Mouse (Mus musculus) right cerebral cortex, adult 18-20 months (tissue): ENCODE measurements around the gene Atg4c.

ENCODE experiments used
- DNase-seq: peaks from one replicate; pipeline ENCODE4 v3.0.0; 2022; ENCODE audit warnings: mixed read lengths

Gene Atg4c

DNA sequence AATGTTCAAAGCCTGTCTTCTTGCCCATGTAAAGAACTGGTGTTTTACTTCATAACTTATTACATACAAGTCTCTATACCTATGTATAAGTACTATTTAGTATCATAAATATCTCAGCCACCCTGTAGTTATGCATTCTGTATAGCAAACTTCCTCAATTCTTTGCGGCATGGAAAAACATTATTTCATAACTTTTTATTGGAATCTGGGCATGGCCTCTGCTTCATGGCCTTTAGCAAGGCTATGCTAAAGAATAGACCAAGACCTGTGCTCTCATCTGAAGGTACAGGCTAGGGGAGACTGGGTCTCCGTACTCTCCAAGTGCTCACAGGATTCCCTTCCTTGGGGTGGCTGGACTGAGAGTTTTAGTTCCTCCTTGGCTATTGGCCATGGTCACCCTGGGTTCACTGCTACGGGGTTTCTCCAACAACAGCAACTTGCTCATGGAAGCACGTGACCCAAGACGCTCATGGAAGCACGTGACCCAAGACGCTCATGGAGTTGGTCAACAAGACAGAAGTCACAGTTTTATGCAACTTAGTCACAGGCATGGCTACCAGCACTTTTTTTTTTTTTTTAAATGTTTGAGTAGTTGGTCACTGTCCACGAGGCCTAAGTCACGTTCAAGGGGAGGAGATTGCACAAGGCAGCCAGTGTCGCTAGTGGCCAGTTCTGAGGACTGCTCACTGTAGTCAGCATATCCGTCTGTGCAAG lies 7.2 kb upstream of the Atg4c start:
- DNase-seq: no peak

DNA sequence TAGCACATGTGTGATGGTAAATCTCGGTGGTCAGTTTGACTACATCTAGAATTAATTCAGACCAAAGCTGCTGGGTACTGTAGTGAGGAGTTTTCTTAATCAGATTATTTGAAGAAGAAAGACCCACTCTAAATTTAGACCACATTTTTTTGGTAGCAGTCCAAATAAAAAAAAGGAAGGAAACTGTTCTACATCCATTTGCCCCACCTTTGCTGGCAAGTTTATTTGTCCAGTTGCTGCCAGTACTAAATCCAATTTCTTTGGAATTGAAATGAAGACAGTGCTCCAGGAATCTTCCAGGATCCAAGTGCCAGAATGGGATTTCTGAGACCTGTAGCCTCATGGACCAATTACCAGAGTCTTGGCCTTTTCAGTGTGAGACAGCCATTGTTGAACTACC lies 1.1 kb upstream of the Atg4c start:
- DNase-seq: no peak

- no peak for DNase-seq
Measured at GRCm38 (mm10) chr4:99193214-99193613, 520 bp upstream of the Atg4c start.

GRCm38 (mm10) chr4:99194826-99195225 lies 1.1 kb downstream of the Atg4c start:
- no peak for DNase-seq

DNA sequence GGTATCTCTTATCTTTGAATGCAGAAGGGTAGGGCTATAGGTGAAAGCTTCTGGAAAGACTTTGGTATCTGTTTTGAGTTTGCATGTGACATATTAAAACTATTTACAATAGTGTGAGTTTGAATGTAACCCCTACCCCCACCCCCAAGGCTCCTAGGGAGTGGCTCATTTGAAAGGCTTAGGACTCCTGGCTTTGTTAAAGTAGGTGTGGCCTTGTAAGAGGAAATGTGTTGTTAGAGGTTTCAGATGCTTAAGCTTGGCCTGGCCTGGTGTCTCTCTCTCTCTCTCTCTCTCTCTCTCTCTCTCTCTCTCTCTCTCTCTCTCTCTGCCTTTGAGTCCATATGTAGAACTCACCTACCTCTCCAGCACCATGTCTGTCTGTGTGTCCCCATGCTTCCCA lies 5.0 kb downstream of the Atg4c start:
- DNase-seq: no peak

- no peak for DNase-seq
Measured at GRCm38 (mm10) chr4:99199757-99200251, 6.1 kb downstream of the Atg4c start.

DNA sequence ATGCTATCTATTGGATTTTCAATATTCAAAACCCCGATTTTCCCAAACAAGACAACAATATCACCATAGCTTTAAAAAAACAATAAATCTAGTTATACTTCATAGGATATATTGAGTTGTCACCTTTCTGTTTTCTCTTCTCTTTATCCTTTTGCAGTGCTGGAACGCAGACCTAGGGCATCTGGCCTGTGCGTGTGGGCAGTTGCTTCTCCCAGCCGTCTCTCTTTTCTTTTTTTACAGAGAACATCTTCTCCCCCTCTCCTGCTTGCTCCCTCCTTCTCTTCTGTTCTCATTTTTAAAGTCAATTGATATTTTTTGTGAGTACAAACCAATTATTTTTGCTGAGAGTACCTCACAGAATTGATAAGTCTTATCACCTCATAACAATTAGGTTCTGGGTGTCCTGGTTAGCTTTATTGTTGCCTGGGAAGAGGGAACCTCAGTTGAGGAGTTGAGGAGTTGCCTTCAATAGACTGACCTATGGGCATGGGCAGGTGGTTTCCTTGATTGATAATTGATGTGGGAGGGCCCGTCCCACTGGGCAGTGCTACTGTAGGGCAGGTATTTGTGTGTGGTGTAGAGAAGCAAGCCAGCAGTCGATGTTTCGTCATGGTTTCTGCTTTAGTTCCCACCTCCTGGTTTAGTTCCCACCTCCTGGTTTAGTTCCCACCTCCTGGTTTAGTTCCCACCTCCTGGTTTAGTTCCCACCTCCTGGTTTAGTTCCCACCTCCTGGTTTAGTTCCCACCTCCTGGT lies 6.8 kb downstream of the Atg4c start:
- no peak for DNase-seq

- no peak for DNase-seq
Measured at GRCm38 (mm10) chr4:99205773-99206172, 12.0 kb downstream of the Atg4c start.

- DNase-seq: no peak
Measured at GRCm38 (mm10) chr4:99206356-99206755, 12.6 kb downstream of the Atg4c start.

GRCm38 (mm10) chr4:99210087-99210486 lies 16.4 kb downstream of the Atg4c start:
- DNase-seq: no peak

DNA sequence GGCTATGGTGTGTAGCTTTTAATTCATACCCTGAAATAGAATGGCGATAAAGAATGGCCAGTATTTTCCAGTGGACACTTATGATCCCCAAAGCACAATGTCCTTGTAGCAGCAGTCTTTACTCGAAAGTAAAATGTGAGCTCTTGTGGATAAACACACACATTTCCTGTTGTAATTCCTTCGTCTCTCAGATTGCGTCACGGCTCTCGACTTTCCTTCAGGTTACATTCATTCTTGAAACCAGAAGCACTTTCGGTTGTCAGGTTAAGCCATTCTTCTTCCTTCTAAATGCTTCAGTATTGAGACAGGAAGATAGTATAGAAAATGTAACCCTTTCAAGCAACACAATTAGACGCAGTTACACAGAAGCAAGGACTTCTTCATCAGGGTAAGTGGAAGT lies 17.9 kb downstream of the Atg4c start:
- DNase-seq: no peak

DNA sequence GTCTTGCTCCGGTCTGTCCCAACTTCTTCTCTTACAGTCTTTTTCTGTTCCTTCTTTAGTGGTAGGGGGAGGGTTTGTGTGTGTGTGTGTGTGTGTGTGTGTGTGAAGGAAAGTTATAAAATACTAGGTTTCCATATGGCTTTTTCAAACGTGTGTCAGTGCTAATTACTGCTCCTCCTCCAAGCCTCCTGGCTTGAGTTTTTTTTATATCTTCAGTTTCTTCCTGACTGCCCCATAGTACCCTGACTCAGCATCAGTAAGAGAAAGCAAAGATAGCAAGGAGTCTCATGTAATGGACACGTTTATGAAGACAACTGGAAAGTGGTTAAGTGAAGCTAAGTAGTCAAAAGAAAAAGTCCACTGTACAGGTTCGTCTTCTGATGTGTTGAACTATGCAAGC lies 19.4 kb downstream of the Atg4c start:
- no peak for DNase-seq

GRCm38 (mm10) chr4:99222221-99222620 lies 28.5 kb downstream of the Atg4c start:
- no peak for DNase-seq

DNA sequence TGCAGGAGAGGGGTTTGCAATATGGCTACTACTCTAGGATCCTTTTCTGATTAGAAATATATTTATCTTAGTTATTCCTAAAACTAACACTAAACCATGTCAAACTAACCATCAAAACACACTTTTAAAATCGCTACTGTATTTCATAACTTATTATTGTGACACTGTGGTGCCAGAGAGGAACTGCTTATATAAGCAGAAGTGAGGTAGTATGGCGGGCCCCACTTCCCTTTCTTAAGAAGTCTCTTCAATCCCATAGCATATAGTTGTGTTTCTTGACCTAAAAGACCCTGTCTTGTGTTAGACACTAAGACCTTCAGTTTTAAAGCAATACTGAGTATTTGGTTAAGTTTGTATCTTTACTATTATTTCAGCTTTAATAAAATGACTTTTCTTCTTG lies 31.1 kb downstream of the Atg4c start:
- no peak for DNase-seq

GRCm38 (mm10) chr4:99227226-99227625 lies 33.5 kb downstream of the Atg4c start:
- DNase-seq: no peak

GRCm38 (mm10) chr4:99229371-99229770 lies 35.6 kb downstream of the Atg4c start:
- no peak for DNase-seq

- DNase-seq: no peak
Measured at GRCm38 (mm10) chr4:99235203-99235856, 41.6 kb downstream of the Atg4c start.

- DNase-seq: no peak
Measured at GRCm38 (mm10) chr4:99238305-99238704, 44.6 kb downstream of the Atg4c start.

DNA sequence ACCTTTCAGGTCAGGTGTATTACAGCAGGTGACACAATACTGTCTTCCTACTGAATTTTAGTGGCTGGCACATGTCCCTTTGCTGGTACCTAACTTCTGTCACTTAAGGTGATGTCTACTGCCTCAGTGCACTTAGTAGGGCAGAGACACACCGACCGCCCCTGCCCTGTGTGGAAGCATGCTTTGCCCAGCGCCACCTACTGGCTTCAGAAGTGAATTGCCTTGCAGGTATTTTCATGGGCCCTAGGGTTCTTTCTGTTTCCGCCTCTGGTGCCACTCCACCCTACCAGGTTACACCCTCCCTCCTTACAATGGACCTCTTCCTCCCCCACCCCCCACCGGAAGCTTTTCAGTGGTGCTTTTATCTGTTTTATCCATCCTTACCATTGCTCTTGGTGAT lies 47.9 kb downstream of the Atg4c start:
- no peak for DNase-seq

GRCm38 (mm10) chr4:99249358-99249757 lies 55.6 kb downstream of the Atg4c start:
- DNase-seq: no peak

GRCm38 (mm10) chr4:99249826-99250225 lies 56.1 kb downstream of the Atg4c start:
- DNase-seq: no peak

DNA sequence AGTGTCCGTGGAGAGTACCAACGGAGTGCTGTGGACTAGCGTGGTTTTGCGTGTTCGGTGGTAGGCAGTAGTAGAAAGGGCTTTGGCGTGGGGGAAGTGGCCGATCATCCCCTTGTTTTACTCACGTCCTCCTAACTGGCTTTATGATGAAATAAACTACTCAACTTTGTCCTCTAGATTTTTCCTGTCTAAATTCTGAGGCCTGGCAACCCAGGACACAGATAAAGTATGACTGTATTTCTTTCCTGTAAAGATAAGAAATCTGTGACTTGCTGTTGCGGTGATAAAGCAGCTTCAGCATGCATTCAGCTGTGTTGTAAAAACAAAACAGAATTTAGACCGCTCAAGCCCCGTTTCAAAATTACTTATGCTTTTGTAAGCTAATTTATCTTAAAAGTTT lies 59.2 kb downstream of the Atg4c start:
- DNase-seq: no peak

DNA sequence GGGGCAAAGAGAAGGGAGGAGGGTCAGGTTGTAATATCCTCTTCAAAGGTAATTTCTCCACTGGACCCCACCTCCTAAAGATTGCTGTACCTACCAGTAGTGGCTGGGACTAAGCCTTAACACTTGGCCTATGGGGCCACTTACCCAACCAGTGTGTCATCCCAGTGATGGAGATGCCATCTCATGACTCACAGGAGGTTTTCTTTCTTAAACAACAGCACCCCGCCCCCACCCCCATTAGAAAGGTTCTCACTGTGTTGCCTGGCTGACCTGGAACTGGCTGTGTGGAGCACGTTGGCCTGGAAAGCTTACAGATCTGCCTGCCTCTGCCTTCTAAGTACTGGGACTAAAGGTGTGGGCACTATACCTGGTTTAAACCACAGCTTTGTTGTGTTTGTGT lies 69.5 kb downstream of the Atg4c start:
- DNase-seq: no peak

- no peak for DNase-seq
Measured at GRCm38 (mm10) chr4:99263663-99264062, 69.9 kb downstream of the Atg4c start.
